In genomic region chr3:127321645-127322044, GRCm38 (mm10) we compare ENCODE assay signal across 12 mouse cellular contexts.
"Had no signal": no experiment of that assay in that cellular context is flagged by ENCODE, and none has a peak within 500 bp of the region (broad histone marks: within the 10 kb centered on the region; RNA-seq: fewer than 3 reads in every experiment).

No protein-coding gene starts in this region.

- H3K9me3 ChIP-seq: limb, embryonic 13.5 days; liver, embryonic 13.5 days; midbrain, embryonic 13.5 days; neural tube, embryonic 15.5 days had no signal

- H3K4me2 ChIP-seq: limb, embryonic 13.5 days; liver, embryonic 13.5 days; midbrain, embryonic 13.5 days; neural tube, embryonic 15.5 days had no signal

- DNase-seq: kidney, postnatal 14 days; left cerebral cortex, postnatal 4 days; liver, embryonic 13.5 days; lung, adult 18-20 months; lung, postnatal 4 days; right cerebral cortex, adult 18-20 months; right cerebral cortex, postnatal 25 days; thymus, postnatal 4 days had no signal

- H3K27ac ChIP-seq: limb, embryonic 13.5 days; liver, embryonic 13.5 days; midbrain, embryonic 13.5 days; neural tube, embryonic 15.5 days had no signal

- H3K4me1 ChIP-seq: limb, embryonic 13.5 days; midbrain, embryonic 13.5 days; neural tube, embryonic 15.5 days had no signal

- H3K4me3 ChIP-seq: limb, embryonic 13.5 days; liver, embryonic 13.5 days; midbrain, embryonic 13.5 days; myocyte; neural tube, embryonic 15.5 days had no signal

- H3K36me3 ChIP-seq: limb, embryonic 13.5 days; liver, embryonic 13.5 days; midbrain, embryonic 13.5 days; neural tube, embryonic 15.5 days had no signal

- H3K27me3 ChIP-seq: limb, embryonic 13.5 days; liver, embryonic 13.5 days; midbrain, embryonic 13.5 days; neural tube, embryonic 15.5 days had no signal

- ATAC-seq: midbrain, embryonic 13.5 days had no signal

- H3K9ac ChIP-seq: limb, embryonic 13.5 days; liver, embryonic 13.5 days; midbrain, embryonic 13.5 days; neural tube, embryonic 15.5 days had no signal
